Mouse (Mus musculus): ENCODE data around the gene Car12.

Gene Car12

DNA sequence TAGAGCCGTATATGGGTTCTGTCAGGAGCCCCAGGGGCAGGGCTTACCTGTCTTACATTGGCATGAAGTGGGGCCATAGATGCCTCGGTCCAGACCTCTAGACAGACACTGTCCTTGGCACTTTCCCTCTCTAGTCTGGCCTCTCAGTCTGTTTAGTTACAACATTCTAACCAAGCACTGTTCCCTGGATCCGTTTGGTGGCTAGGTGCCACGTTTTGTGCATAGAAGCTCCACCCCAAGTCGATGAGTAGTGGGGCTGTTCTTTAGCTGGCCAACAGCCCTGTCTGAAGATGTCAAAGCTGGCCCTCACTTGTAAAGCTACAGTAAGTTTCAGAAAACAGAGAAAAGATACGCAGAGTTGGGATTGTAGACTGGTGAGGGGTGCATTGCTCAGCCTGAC lies 2.9 kb upstream of the Car12 start:
- DNase-seq (ENCODE audit: low spot score): no peak

DNA sequence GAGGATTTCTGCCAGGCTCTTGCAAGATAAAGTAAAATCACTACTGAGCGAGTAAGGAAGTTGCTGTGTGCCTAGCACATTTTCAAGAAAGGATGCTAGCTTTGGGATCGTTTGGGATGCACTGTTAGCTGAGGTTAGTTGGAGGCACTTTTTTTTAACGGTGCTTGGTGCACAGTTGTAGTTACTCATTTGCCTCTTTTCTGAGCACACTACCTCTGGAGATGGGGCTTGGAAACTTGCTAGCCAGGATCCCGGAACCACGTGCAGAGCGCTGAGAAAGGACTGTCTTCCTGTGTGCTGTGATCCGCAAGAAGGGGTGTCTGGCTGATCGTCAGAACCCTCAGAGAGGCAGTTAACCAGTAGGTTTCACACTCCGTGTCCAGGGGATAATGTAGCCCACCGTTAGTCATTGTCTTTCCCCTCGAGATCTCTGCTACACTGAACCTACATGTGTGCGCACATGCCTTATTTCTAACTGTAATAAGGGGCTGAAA lies 583 bp downstream of the Car12 start:
- no peak for DNase-seq (ENCODE audit: low spot score)

GRCm38 (mm10) chr9:66715361-66715760 lies 1.9 kb downstream of the Car12 start:
- no peak for DNase-seq (ENCODE audit: low spot score)

DNA sequence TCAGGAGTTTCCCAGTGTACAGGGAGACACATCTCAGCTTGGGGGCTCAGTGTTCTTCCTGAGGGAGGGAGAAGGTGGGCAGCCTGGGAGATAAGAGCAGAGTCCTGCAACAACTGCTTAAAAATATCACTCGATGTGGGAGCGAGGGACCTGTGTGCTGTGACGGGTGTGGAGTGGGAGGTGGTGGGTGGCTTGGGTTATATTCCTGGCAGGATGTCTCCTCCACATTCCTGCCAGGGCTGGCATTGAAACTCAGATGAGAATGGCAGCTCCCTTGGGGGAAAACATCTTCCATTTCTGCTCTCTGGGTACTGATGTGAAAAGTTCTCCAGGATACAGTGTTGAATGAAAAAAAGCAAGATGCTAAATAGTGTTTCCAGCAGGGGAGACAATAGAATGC lies 3.0 kb downstream of the Car12 start:
- no peak for DNase-seq (ENCODE audit: low spot score)

DNA sequence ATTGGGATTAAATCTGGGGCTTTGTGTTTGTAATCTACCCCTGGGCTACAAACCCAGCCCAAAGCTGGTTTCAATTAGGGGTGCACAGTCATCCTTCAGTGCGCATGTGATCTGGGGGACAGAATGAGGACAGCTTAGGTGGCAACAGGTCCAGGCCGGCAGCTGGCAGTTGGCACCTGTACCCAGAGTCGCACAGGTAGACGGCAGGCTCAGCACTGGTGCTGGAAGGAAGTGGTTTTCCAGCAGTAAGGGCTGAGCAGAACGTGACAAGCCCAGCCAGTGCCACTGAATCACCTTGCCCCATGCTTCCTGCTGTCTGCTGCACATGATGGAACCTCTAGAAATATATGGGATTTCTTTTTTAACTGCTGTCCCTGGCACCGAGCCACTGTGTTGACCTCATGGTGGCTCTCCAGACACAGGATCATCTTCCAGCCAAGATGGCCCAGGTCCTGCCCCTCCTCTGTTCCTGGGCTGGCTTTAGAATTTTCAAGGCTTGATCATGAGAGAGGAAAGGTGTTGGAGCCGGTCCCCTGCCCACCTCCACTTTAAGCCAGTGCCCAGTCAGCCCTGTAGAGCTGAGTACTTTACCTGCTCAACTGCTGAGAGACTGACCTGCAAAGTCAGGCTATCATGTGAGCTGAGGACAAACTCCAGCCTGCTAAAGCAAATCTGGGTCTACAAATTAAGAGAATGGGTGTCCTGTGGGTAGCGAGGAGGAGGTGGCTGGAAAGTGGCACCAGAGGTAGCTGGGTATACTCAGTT lies 7.4 kb downstream of the Car12 start:
- DNase-seq (ENCODE audit: low spot score): no peak

- no peak for DNase-seq (ENCODE audit: low spot score)
Measured at GRCm38 (mm10) chr9:66722187-66722868, 8.8 kb downstream of the Car12 start.

- no peak for DNase-seq (ENCODE audit: low spot score)
Measured at GRCm38 (mm10) chr9:66722869-66723272, 9.4 kb downstream of the Car12 start.

GRCm38 (mm10) chr9:66725591-66725990 lies 12.1 kb downstream of the Car12 start:
- no peak for DNase-seq (ENCODE audit: low spot score)

GRCm38 (mm10) chr9:66727333-66727732 lies 13.8 kb downstream of the Car12 start:
- DNase-seq (ENCODE audit: low spot score): no peak

- DNase-seq (ENCODE audit: low spot score): no peak
Measured at GRCm38 (mm10) chr9:66730556-66730955, 17.1 kb downstream of the Car12 start.

DNA sequence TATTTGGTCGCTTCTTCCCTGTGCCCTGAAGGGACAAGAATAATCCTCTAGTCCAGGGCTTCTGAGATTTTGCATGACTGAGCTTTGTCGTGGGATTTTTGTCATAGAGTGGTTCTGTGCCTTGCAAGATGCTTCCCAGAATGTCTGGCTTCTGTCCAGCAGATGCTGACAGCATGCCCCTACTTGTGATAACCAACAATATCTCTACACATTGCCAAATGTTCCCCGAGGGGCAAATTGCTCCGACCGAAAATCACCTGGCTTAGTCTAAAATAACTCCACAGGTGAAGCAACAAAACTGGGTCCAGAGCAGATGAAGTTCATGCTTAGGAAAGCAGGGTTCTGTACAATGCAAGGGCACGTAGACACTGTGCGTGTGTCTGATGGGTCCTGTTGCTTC lies 17.8 kb downstream of the Car12 start:
- DNase-seq (ENCODE audit: low spot score): no peak

DNA sequence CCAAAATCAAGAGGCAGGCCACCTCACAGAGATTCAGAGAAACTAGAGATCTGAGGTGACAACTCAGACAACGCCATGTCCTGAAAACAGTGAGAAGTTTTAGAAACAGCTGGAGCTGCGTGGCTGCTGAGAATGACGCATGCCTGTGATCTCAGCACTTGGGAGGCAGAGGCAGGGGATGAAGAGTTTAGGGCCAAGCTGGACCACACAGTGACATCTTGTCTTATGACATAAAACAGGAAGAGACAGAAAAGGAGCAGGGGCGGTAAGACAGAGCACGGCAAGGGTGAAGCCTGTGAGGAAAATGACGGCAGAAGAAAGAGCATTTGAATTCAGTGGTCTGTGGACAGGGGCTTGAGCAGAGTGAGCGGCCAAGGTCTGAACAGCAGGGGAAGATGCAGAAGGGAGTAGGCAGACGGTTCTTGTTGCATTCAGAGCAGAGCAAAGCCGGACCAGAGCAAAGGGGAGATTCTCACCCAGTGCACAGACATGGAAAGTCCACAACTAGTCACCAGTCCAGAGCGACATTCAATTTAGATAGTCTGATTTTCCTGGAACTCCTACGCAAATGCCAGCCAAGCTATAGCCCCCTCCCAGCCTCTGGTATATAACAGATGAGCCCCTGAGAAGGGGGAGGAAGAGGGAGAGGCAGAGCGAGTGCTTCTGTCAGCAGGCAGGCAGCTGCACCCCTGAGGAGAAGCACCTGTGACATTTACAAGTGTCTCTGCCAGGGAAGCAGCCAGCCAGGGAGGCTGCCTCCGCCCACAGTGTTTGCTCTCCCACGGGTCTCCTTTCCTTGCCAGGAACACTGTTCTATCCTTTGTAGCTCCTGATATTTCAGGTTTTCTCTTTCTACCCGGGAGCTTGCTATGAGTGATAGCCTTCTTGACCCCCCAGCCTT lies 19.6 kb downstream of the Car12 start:
- DNase-seq (ENCODE audit: low spot score): peak; percentile 48

DNA sequence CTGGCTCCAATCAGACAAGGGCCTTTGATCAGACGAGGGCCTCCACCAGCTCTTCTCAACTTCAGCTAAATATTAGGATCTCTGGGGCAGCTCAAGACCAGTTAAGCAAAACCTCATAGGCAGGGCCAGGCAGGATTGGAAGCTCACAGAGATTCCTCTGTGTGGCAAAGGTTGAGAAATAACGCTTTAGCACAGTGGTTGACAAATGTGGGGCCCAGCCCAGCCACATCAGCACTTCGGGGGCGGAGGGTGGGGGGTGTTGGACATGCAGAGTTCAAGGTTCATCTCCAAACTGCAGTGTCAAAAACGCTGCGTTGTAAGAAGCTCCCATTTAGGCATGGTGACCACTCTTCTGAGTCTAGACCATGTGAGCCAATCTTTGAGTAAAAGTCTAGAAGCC lies 21.1 kb downstream of the Car12 start:
- no peak for DNase-seq (ENCODE audit: low spot score)

DNA sequence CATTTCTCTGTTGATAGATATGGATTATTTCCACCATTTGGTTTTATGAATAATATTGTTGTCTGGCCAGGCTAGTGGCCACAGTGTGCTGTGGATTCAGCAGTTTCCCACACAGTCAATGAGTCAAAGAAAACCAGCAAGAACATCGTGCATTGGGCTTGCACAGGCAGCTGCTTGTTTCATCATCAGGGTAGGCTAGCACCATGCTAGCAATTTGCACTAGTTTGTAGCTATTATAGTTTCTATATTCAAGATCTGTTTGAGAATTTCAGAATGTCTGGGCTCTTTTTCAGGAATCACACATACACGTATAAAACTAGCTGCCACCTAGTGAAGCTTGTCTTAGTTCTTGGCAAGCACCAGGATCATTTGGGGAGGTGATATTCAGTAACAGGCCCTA lies 21.6 kb downstream of the Car12 start:
- no peak for DNase-seq (ENCODE audit: low spot score)

DNA sequence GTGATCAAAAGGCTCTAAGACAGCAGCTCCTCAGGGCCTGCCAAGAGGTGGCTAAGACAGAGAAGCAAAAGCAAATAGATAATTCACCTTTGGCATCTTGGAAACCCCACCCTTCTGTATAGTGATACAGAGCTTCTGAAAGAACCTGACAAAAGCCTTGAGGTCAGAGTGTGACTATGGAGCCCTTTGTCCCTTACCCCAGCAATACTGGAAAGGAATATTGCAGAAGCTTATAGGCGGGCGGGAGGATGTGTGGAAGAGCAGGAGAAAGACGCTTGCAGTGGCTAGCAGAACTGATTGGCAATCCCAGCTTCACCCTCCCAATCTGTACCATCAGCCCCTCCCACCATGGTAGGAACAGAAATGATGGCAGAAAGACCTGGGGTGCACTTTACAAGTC lies 22.5 kb downstream of the Car12 start:
- DNase-seq (ENCODE audit: low spot score): no peak

DNA sequence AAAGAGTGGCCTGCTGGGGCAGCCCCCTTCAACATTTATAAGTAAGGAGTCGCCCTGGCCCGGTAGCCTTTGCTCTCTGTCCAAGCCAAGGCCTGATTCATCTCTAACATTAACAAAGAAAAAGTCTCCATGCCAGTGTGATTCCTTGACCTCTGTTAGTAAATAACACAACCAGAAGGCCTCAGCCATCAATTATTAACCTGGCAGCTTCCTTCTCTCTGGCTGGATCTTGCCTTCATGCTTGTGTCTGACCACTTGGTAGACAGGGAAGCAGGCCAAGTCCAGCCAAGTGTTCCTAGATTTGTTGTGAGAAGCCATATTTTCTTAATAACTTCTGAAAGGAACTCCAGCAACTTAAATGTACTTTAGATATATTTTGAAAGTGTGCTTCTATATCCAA lies 23.1 kb downstream of the Car12 start:
- no peak for DNase-seq (ENCODE audit: low spot score)

- no peak for DNase-seq (ENCODE audit: low spot score)
Measured at GRCm38 (mm10) chr9:66739516-66739915, 26.0 kb downstream of the Car12 start.

GRCm38 (mm10) chr9:66744531-66744930 lies 31.0 kb downstream of the Car12 start:
- no peak for DNase-seq (ENCODE audit: low spot score)

- DNase-seq (ENCODE audit: low spot score): no peak
Measured at GRCm38 (mm10) chr9:66748390-66748789, 34.9 kb downstream of the Car12 start.

DNA sequence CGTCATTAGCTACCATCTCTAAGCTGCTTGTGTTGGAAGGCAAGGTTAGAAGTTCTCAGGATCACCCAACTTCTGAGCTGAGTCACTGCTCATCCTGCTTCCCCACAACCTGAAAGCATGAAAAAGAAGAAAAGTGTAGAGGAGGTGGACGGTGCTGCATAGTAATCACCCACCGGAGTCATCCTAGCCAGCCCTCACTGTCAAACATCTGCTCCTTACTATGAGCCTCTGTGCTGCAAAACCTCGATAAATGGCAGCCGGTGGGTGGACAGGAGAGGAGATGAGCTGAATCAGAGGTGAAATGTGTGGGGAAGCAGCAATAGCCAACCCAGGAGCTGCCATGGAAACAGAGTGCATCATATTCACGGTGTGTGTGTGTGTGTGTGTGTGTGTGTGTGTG lies 39.4 kb downstream of the Car12 start:
- DNase-seq (ENCODE audit: low spot score): no peak

DNA sequence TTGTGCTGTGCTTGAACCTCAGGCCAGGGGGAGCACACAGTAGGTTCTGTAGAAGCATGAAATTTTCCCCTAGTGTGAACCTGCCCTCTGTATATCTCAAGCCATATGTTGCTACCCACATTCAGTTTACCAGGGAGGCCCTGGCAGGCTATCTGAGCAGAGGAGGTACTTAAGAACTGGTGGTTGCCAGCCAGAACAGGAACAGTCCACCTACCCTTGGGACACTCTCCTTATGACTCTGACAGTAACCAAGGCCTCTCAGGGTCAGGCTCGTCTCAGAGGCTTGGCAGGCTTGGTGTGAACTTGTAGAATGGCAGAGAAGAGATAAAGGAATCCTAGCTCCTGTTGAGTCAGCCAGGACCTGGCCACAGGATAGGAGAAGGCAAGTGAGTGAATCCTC lies 47.5 kb downstream of the Car12 start:
- DNase-seq (ENCODE audit: low spot score): no peak

GRCm38 (mm10) chr9:66768721-66769120 lies 55.2 kb downstream of the Car12 start:
- DNase-seq (ENCODE audit: low spot score): no peak

GRCm38 (mm10) chr9:66769275-66769674 lies 55.8 kb downstream of the Car12 start:
- DNase-seq (ENCODE audit: low spot score): no peak

Measured in layer of hippocampus, adult 9-10 months (tissue).